Mouse (Mus musculus) midbrain, postnatal 0 days (tissue): ENCODE measurements around the gene Lnx2. TPM values are rescaled to one million over a fixed set of nuclear protein-coding genes. Genes with fewer than 3 reads are reported as not detected.

Source experiments
- ATAC-seq: fragments of 200-750 bp; cut with Nextera tagmentation; 2 replicates; pipeline ENCODE4 v1.8.0; 2017; ENCODE audit warnings: moderate number of reproducible peaks, mild to moderate bottlenecking, moderate TSS enrichment, moderate library complexity; ENCODE audit not compliant: low FRiP score
- DNase-seq: peaks from one replicate; pipeline ENCODE4 v3.0.0-alpha.2; 2015; ENCODE audit warnings: low spot score
- H3K27ac ChIP-seq: fragments of 300-500 bp; sonication (generic); 2 replicates; pipeline ENCODE4 v1.5.1; 2014; ENCODE audit warnings: low read depth, mild to moderate bottlenecking, low read length, mixed read lengths
- H3K27me3 ChIP-seq: fragments of 300-500 bp; sonication (generic); 2 replicates; pipeline ENCODE4 v1.6.1; 2014; ENCODE audit warnings: low read length, control low read depth, mixed read lengths; ENCODE audit not compliant: insufficient read depth
- H3K36me3 ChIP-seq: fragments of 300-500 bp; sonication (generic); 2 replicates; pipeline ENCODE4 v1.6.1; 2014; ENCODE audit warnings: low read length, control low read depth, mixed read lengths; ENCODE audit not compliant: insufficient read depth
- H3K4me1 ChIP-seq: fragments of 300-500 bp; sonication (generic); 2 replicates; pipeline ENCODE4 v1.6.1; 2014; ENCODE audit warnings: mild to moderate bottlenecking, control low read depth, antibody characterized with exemption, low read length, mixed read lengths; ENCODE audit not compliant: insufficient read depth
- H3K4me2 ChIP-seq: fragments of 300-500 bp; sonication (generic); 2 replicates; pipeline ENCODE4 v1.6.1; 2014; ENCODE audit warnings: low read depth, mild to moderate bottlenecking, low read length, mixed read lengths; ENCODE audit not compliant: poor library complexity, severe bottlenecking
- H3K4me3 ChIP-seq: fragments of 300-500 bp; sonication (generic); 2 replicates; pipeline ENCODE4 v1.5.1; 2014; ENCODE audit warnings: low read depth, mild to moderate bottlenecking, low read length, moderate library complexity
- H3K9ac ChIP-seq: fragments of 300-500 bp; sonication (generic); replicated peaks from 2 replicates; pipeline ENCODE4 v1.6.1; 2014; ENCODE audit warnings: mild to moderate bottlenecking, low read length, moderate library complexity, mixed read lengths; ENCODE audit not compliant: poor library complexity, severe bottlenecking
- H3K9me3 ChIP-seq: fragments of 300-500 bp; sonication (generic); 2 replicates; pipeline ENCODE4 v1.6.1; 2016; ENCODE audit warnings: low read length, control low read depth
- CTCF ChIP-seq: IDR thresholded peaks from 2 replicates; pipeline ENCODE4 v1.5.1; 2016; ENCODE audit warnings: antibody characterized with exemption, mild to moderate bottlenecking
- WGBS: fragments of 180-500 bp; shearing (Covaris S2); extraction: QIAGEN DNeasy Blood & Tissue Kit; methylation state at CpG from one replicate; pipeline ENCODE4 v1.1.7; 2014; 5-methylcytosine and 5-hydroxymethylcytosine counted together
- polyA plus RNA-seq: library from polyadenylated mRNA; unstranded; fragments of >200 nt; fragmentation: Nextera tagmentation; extraction: Ambion mirVana; gene quantifications from 2 replicates; pipeline ENCODE4 v1.2.1, GENCODE M21; 2015
- total RNA-seq: library from RNA; depleted of rRNA; stranded (reverse); fragments of >200 nt; gene quantifications from 2 replicates; pipeline ENCODE4 v1.2.3, GENCODE M21; 2014

Lnx2 gene
- total and polyA plus RNA-seq, 2 experiments from 2014 or later, result 2.9 to 5.6 TPM

GRCm38 (mm10) chr5:147021546-147022265 is 54.7 kb downstream of the Lnx2 start:
- Histone ChIP-seq H3K36me3 (peaks cover 8% of the 10 kb centered on the region), H3K27me3 (no peaks in the 10 kb centered on the region), H3K9me3 (no peaks in the 10 kb centered on the region), H3K27ac (no peak overlapping the region), H3K4me2 (no peak overlapping the region), H3K9ac (no peak overlapping the region), H3K4me3 (no peak overlapping the region), H3K4me1 (no peaks in the 10 kb centered on the region)
- ATAC-seq (no peak), DNase-seq (no peak)
- WGBS, result 79% methylated on average over 5 of the region's 5 CpGs
- TF ChIP-seq CTCF, result no peak

GRCm38 (mm10) chr5:147020579-147020978 is 55.8 kb downstream of the Lnx2 start:
- TF ChIP-seq CTCF, result no peak

DNA sequence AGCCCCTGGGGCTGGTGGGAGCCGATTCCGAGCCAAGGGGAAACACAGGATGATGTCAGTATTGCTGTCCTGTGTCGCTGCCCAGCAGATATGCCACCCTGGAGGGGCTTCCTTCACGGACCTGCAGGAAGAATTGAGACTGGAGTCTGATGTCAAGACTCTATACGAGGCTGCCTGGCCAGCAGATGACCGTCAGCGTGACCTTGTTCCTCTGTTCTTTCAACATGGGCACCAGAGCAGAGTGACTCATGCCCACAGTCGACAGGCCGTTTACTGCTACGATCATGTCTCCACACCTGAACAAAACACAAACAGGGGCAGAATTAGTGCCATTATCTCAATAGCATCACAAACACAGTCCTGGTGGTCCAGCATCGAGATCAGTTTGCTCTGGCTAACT is 57.6 kb downstream of the Lnx2 start:
- no peak overlapping the region for H3K27ac ChIP-seq
- no peak for ATAC-seq

More at GRCm38 (mm10) chr5:147020579-147020978, 55.8 kb downstream of the Lnx2 start:
- no peak overlapping the region for H3K27ac ChIP-seq
- no peak overlapping the region for H3K4me3 ChIP-seq
- WGBS, result 91% methylated on average over 11 of the region's 11 CpGs
- no peaks in the 10 kb centered on the region for H3K4me1 ChIP-seq
- no peak overlapping the region for H3K4me2 ChIP-seq
- no peak for ATAC-seq
- H3K9me3 ChIP-seq, result no peaks in the 10 kb centered on the region
- H3K36me3 ChIP-seq, result peaks cover 3% of the 10 kb centered on the region
- H3K9ac ChIP-seq, result no peak overlapping the region
- DNase-seq, result no peak
- H3K27me3 ChIP-seq, result no peaks in the 10 kb centered on the region

DNA sequence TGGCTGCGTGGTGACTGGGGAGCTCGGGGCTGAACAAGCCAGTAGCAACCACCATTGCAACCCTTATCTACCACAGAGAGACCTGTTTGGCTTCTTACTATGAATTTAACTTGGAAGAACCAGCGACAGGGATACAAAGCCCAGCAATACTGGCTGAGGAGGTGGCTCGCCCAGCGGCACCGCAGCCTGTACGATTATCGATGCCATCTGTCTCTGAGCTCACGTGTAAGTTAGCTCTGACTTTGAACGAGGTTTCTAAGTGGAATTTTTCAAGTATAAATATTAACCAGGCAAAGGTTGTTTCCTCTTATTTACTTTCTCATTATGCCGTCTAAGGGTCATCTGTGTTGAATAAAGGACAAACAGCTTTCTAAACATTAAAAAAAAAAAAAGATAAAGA is 58.9 kb downstream of the Lnx2 start:
- Histone ChIP-seq H3K9me3 (no peaks in the 10 kb centered on the region), H3K4me1 (no peaks in the 10 kb centered on the region), H3K4me2 (no peak overlapping the region), H3K27ac (no peak overlapping the region), H3K9ac (no peak overlapping the region), H3K36me3 (no peaks in the 10 kb centered on the region), H3K27me3 (no peaks in the 10 kb centered on the region), H3K4me3 (no peak overlapping the region)
- 91% methylated on average over 11 of the region's 11 CpGs for WGBS
- DNase-seq (no peak), ATAC-seq (no peak)
- TF ChIP-seq CTCF, result no peak

More for the DNA sequence above, 57.6 kb downstream of the Lnx2 start:
- WGBS, result 90% methylated on average over 11 of the region's 11 CpGs
- H3K4me2 ChIP-seq, result no peak overlapping the region
- no peak for DNase-seq
- H3K27me3 ChIP-seq, result no peaks in the 10 kb centered on the region
- H3K4me3 ChIP-seq, result no peak overlapping the region
- TF ChIP-seq CTCF, result no peak
- H3K4me1 ChIP-seq, result no peaks in the 10 kb centered on the region
- peaks cover 3% of the 10 kb centered on the region for H3K36me3 ChIP-seq
- no peak overlapping the region for H3K9ac ChIP-seq
- no peaks in the 10 kb centered on the region for H3K9me3 ChIP-seq

- Histone ChIP-seq H3K9me3 (no peaks in the 10 kb centered on the region), H3K4me1 (no peaks in the 10 kb centered on the region), H3K4me2 (no peak overlapping the region), H3K4me3 (no peak overlapping the region), H3K27me3 (no peaks in the 10 kb centered on the region), H3K27ac (no peak overlapping the region), H3K36me3 (no peaks in the 10 kb centered on the region), H3K9ac (no peak overlapping the region)
- WGBS, result 88% methylated on average over 12 of the region's 12 CpGs
- DNase-seq, result no peak
- no peak for TF ChIP-seq CTCF
- ATAC-seq, result no peak
These were observed 59.8 kb downstream of the Lnx2 start for GRCm38 (mm10) chr5:147016622-147017021.

DNA sequence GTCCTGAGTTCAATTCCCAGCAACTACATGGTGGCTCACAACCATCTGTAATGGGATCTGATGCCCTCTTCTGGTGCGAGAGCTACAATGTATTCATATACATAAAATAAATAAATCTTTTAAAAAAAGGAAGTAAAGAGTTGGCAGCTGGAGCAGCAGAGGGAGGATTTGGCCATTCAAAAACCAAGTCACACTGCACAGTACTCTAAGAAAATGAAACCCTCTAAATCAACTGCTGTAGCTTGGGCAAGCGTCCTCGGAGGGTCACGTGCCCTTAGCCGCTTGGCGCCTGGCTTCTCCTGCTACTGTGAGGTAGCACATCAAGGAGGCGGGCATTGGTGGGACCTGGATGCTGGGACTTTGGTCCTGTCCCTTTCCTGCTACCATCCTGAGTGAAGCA is 61.2 kb downstream of the Lnx2 start:
- Histone ChIP-seq H3K9me3 (no peaks in the 10 kb centered on the region), H3K4me1 (no peaks in the 10 kb centered on the region), H3K36me3 (no peaks in the 10 kb centered on the region), H3K4me2 (no peak overlapping the region), H3K4me3 (no peak overlapping the region), H3K27ac (no peak overlapping the region), H3K9ac (no peak overlapping the region), H3K27me3 (no peaks in the 10 kb centered on the region)
- 97% methylated on average over 7 of the region's 7 CpGs for WGBS
- ATAC-seq, result no peak
- DNase-seq, result no peak
- TF ChIP-seq CTCF, result no peak
